Mouse (Mus musculus): ENCODE data around the gene Tgif1.

Tgif1 gene

GRCm38 (mm10) chr17:70866538-70867114, 13.3 kb upstream of the Tgif1 start:
- no peak for DNase-seq (ENCODE audit: low read depth, low spot score)

DNA sequence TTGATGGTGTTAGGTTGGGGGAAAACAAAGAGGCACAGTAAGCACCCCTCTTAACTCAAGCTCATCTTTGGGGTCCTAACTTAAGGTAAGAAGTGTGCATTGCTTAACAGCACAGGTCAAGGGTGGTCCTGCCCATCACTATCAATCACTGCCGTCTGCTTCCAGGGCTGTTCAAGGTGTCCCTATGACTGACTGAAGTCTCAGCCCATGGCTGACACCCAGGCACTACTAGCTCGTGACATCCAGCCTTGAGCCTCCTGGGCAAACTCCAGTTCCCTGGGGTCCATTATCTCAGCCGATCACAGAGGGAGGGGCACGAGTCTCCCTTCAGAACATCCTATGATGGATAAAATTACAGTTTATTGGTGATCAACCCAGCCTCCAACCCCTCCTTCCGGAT, 12.7 kb upstream of the Tgif1 start:
- DNase-seq (ENCODE audit: low read depth, low spot score): no peak

DNA sequence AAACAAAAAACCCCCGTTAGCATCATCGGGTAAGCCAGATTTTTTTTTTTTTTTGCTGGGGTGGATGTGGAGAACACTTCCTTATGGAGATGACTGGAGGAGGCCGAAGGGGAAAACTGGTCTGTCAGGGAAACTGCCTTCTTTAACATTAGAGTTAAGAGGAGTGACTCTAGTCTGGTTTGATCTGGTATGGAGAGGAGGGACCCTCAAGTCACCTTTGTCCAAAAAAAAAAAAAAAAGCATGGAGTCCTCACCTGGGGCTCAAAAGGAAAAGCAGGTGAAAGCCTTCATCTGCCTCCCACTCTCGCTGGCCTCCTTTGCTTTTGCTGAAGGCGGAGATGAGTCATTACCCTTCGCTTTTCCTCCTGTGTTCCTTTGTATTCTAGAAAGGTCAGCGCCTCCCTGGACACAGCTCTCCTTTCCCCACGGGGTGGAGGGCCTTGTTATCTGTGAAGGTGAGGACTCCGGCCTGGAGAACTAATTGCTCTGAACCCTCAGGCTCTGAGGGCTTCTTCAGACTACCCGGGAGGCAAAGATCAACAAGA, 11.8 kb upstream of the Tgif1 start:
- DNase-seq (ENCODE audit: low read depth, low spot score): no peak

GRCm38 (mm10) chr17:70864645-70865044, 11.3 kb upstream of the Tgif1 start:
- no peak for DNase-seq (ENCODE audit: low read depth, low spot score)

DNA sequence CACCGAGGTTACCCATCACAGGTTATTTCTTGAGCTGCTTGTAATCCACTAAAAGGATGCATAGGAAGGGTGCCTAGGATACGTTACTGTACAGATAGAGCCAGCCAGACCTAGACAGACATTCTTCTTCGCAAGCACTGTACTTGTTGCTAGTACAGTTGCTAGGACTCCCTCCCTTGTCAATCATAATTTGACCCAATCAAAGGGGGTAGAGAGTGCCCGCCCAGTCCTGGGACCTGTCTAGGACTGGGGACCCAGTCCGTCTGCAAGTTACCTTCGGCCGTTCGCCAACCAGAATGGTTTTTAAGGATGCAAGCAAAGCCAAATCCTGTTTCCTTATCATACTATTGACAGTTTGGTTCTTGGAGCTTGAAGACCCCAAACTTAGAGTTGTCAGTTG, 10.8 kb upstream of the Tgif1 start:
- DNase-seq (ENCODE audit: low read depth, low spot score): no peak

GRCm38 (mm10) chr17:70858814-70859213, 5.5 kb upstream of the Tgif1 start:
- no peak for DNase-seq (ENCODE audit: low read depth, low spot score)

DNA sequence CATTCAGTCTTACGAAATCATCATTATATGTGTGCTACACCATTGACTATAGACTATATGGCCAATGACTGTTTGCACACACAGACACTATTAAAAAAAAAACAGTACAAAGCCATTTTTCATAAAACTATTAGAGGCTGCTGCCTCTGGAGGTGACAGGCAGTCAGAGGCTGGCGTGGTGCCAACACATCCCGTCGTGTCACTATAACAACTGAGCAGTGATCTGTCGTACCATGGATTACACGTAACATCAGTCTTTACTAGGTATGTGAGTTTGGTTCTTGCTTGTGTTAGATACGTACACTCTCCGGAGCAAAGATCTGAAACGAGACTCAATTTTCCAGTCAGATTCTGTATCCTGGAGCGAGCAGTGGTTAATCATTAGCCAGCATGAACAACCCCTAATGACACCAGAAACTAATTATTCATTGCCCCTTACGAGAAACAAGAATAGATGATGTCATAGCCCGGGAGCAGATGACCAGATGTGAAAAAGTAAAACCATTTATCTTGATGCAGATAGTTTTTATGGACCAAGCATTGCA, 3.6 kb upstream of the Tgif1 start:
- DNase-seq (ENCODE audit: low read depth, low spot score): no peak

GRCm38 (mm10) chr17:70854021-70854420, 675 bp upstream of the Tgif1 start:
- no peak for DNase-seq (ENCODE audit: low read depth, low spot score)

- no peak for DNase-seq (ENCODE audit: low read depth, low spot score)
Observed at GRCm38 (mm10) chr17:70852686-70853386, 510 bp downstream of the Tgif1 start.

- DNase-seq (ENCODE audit: low read depth, low spot score): no peak
Observed at GRCm38 (mm10) chr17:70852011-70852685, 1.2 kb downstream of the Tgif1 start.

DNA sequence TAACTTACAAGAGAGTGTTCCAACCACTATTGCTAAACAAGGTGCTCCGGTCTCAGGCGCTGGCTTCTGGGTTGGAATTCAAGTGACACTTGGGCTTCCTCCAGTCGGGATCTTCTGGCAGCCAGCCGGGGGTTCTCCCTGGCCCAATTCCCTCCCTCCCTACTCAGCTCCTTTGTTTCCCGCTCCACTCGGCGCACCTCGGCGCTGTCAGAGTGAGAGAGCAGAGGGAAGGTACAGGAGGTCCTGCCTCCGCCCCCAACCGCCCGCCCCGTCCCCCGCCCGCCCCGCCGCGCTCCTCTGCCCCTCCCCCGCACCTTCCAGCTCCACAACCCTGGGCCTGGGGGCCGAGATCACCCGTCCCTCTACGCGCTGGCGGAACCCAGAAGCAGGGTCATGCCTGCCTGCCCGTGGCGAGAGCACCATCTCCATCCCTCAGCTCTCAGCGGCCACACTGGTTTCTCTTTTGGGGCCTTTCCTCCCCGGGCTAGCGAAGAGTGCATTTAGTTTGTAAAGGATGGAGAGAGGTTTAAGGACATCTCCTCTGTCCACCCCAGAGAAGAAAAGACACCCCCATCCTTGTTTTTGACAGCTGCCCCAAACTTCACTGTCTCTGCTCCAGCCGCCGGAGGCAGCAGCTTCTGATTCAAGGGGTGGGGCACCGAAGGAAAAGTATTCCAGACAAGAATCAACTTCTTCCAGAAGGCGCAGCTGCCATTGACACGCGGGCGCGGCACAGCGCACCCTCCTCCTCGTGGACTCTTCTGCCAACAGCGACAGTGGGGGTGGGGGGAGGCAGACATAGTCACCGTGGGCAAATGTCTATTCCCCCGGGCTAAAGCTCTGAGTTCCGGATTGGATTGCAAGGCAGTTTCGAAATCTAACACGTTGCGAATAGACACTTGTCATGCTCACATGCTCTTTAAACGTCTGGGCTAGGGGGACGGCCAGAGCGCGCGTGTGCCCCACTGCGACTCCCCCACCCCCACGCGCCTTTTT, 2.1 kb downstream of the Tgif1 start:
- DNase-seq (ENCODE audit: low read depth, low spot score): no peak

- DNase-seq (ENCODE audit: low read depth, low spot score): no peak
Observed at GRCm38 (mm10) chr17:70850233-70850995, 2.9 kb downstream of the Tgif1 start.

- no peak for DNase-seq (ENCODE audit: low read depth, low spot score)
Observed at GRCm38 (mm10) chr17:70849399-70850232, 3.7 kb downstream of the Tgif1 start.

DNA sequence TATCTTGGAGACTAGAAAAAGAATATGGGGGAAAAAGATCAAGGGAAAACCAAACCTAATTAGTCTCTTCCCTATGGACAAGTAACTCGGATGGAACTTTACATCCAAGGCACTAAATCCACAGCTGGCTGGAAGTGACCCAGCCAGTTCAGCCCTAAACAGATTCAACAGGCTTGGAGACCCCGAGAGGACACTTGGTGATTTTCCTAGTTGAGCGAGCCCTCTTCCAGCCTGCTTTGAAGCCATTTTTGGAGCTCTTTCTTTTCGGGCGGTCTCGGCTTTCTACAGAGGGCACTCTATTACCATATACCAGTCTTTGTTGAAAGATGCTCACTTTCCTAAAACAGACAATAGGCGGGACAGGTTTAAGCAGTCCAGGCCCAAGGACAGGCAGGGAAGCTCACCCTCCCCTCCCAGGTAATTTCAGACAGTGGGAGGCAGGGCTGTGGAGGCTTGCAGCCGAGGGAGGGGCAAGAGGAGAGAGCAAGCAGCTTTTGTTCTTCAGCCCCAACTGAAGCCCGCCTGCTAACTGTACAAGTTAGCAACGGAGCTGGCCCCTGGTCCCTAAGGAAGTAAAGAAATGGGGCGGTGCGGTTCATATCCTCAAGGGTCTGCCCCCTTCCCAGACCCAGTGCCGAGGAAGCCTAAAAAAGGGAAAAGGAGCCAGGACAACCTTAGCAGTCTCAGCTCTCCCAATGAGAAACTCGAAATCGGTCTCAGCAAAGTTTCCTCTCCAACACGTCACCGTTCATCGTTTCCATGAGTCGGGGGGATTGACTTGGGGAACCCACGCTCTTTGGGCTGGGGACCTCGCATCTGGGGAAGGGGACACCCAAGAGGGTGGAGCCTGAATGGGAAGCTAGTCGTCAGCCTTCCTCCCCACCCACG, 4.6 kb downstream of the Tgif1 start:
- no peak for DNase-seq (ENCODE audit: low read depth, low spot score)

GRCm38 (mm10) chr17:70847751-70848510, 5.4 kb downstream of the Tgif1 start:
- no peak for DNase-seq (ENCODE audit: low read depth, low spot score)

GRCm38 (mm10) chr17:70847086-70847485, 6.3 kb downstream of the Tgif1 start:
- no peak for DNase-seq (ENCODE audit: low read depth, low spot score)

GRCm38 (mm10) chr17:70846111-70846644, 7.2 kb downstream of the Tgif1 start:
- no peak for DNase-seq (ENCODE audit: low read depth, low spot score)

GRCm38 (mm10) chr17:70845543-70845942, 7.8 kb downstream of the Tgif1 start:
- no peak for DNase-seq (ENCODE audit: low read depth, low spot score)
